Mouse (Mus musculus): ENCODE results near the gene Pemt.

Pemt gene

GRCm38 (mm10) chr11:60046058-60046735 lies at the start of gene Pemt:
Gene Pemt (minus strand): TSS chr11:60046489.
- DNase-seq (ENCODE audit: low read depth, low spot score): peak; percentile 99

GRCm38 (mm10) chr11:60094909-60095810 lies 48.9 kb upstream of the Pemt start:
- no peak for DNase-seq (ENCODE audit: low read depth, low spot score)

GRCm38 (mm10) chr11:60093984-60094587 lies 47.8 kb upstream of the Pemt start:
- DNase-seq (ENCODE audit: low read depth, low spot score): no peak

- no peak for DNase-seq (ENCODE audit: low read depth, low spot score)
Measured at GRCm38 (mm10) chr11:60093227-60093626, 46.9 kb upstream of the Pemt start.

GRCm38 (mm10) chr11:60091422-60091761 lies 45.1 kb upstream of the Pemt start:
- DNase-seq (ENCODE audit: low read depth, low spot score): no peak

- DNase-seq (ENCODE audit: low read depth, low spot score): no peak
Measured at GRCm38 (mm10) chr11:60090696-60091421, 44.6 kb upstream of the Pemt start.

- DNase-seq (ENCODE audit: low read depth, low spot score): peak; percentile 86
Measured at GRCm38 (mm10) chr11:60088947-60089346, 42.7 kb upstream of the Pemt start.

GRCm38 (mm10) chr11:60086676-60087075 lies 40.4 kb upstream of the Pemt start:
- no peak for DNase-seq (ENCODE audit: low read depth, low spot score)

GRCm38 (mm10) chr11:60084589-60084988 lies 38.3 kb upstream of the Pemt start:
- peak; percentile 76 for DNase-seq (ENCODE audit: low read depth, low spot score)

GRCm38 (mm10) chr11:60076790-60077189 lies 30.5 kb upstream of the Pemt start:
- DNase-seq (ENCODE audit: low read depth, low spot score): peak; percentile 85

- DNase-seq (ENCODE audit: low read depth, low spot score): no peak
Measured at GRCm38 (mm10) chr11:60076183-60076582, 29.9 kb upstream of the Pemt start.

- DNase-seq (ENCODE audit: low read depth, low spot score): no peak
Measured at GRCm38 (mm10) chr11:60073936-60074502, 27.7 kb upstream of the Pemt start.

- no peak for DNase-seq (ENCODE audit: low read depth, low spot score)
Measured at GRCm38 (mm10) chr11:60073121-60073520, 26.8 kb upstream of the Pemt start.

- DNase-seq (ENCODE audit: low read depth, low spot score): no peak
Measured at GRCm38 (mm10) chr11:60071221-60071620, 24.9 kb upstream of the Pemt start.

- DNase-seq (ENCODE audit: low read depth, low spot score): peak; percentile 72
Measured at GRCm38 (mm10) chr11:60070599-60070998, 24.3 kb upstream of the Pemt start.

GRCm38 (mm10) chr11:60068631-60069030 lies 22.3 kb upstream of the Pemt start:
- no peak for DNase-seq (ENCODE audit: low read depth, low spot score)

GRCm38 (mm10) chr11:60067646-60068045 lies 21.4 kb upstream of the Pemt start:
- no peak for DNase-seq (ENCODE audit: low read depth, low spot score)

- no peak for DNase-seq (ENCODE audit: low read depth, low spot score)
Measured at GRCm38 (mm10) chr11:60065267-60065666, 19.0 kb upstream of the Pemt start.

GRCm38 (mm10) chr11:60061504-60062006 lies 15.3 kb upstream of the Pemt start:
- DNase-seq (ENCODE audit: low read depth, low spot score): no peak

- peak; percentile 90 for DNase-seq (ENCODE audit: low read depth, low spot score)
Measured at GRCm38 (mm10) chr11:60060026-60060425, 13.7 kb upstream of the Pemt start.

GRCm38 (mm10) chr11:60058441-60058840 lies 12.2 kb upstream of the Pemt start:
- no peak for DNase-seq (ENCODE audit: low read depth, low spot score)

All from ES-CJ7 (cell line).